Mouse (Mus musculus) urinary bladder, adult 18-20 months (tissue): ENCODE results near the gene Dlx2.

ENCODE experiments used
- DNase-seq, 2 experiments: peaks; one replicate each; pipeline ENCODE4 v3.0.0; 2022; ENCODE audit warnings: low spot score in 2 of 2, mixed read lengths in 2 of 2

Gene Dlx2

GRCm38 (mm10) chr2:71540611-71541417, 5.7 kb downstream of the Dlx2 start:
- DNase-seq: no peak

GRCm38 (mm10) chr2:71534242-71535052, 12.1 kb downstream of the Dlx2 start:
- no peak for DNase-seq

DNA sequence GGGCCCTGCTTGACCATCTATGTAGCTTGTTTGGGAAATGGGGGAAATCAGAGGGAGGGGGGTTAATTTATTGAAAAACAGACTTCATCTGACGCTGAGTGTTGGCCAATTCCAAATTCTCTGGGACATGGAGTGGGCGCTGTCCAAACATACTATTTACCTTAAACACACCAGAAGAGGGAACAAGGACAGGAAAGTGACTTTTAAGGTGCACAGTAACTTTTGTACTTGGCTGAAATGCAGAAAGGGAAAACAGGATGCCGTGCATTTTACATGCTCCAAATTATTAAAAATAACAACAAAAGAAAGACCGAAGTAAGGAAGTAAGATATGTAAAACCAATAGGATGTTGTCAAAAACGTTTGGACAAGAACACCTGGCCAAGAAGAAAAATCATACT, 13.5 kb downstream of the Dlx2 start:
- no peak for DNase-seq

DNA sequence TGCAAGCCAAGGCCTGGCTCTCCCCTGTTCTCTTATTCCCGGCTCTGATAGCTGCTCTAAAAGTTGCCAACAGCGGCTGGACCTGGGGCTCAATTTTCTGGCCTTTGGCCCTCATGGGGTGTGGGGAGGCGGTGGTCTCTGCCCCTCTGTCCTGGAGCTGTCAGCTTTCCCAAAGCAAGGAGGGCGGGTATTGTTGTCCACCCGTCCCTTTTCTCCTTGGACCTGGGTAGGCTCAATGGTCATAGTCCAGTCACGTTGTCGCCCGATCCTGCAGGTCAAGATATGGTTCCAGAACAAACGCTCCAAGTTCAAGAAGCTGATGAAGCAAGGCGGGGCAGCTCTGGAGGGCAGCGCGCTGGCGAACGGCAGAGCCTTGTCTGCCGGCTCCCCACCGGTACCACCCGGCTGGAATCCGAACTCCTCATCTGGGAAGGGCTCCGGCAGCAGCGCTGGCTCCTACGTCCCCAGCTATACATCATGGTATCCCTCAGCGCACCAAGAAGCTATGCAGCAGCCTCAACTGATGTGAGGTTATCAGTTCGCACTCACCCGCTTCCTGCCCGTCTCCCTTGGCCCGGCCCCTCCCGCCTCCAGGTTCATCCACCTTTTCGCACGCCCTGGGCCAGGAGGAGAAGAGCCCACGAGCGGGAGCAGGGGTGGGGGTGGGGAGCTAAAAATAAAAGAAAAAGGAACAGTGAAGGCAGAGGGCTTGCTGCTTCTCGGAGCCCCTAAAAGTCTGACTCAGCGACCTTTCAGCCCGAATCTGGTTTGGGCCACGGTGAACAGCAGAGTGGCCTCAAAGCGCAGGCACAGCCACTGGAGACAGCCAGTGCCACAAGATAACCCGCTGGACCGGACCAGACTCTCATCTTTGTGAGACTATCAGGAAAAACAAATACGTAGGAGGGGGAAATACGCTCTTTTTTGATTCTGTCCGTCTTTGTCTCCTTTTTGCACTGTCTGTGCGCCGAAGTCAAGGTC, 14.3 kb downstream of the Dlx2 start:
- no peak for DNase-seq

DNA sequence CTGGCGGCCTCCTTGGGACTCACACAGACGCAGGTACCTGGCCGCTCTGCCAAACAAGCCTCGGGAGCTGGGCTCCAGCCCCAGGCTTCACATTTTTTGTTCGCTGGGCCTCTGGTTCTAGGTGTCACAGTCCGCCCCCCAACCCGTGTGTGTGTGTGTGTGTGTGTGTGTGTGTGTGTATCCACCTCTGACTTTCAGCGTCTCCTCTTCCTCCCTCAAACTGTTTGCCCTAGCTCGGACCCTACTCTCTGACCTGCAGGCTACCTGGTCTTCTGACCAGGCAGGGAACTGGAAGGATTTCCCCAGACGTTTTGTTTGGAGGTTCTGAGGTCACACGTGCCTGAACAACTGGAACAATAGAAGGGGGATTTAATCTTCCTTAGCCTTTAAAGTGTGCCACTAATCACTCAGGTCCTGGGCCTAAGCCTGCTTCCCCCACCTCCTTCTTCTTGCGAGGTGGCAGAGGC, 15.4 kb downstream of the Dlx2 start:
- no peak for DNase-seq

DNA sequence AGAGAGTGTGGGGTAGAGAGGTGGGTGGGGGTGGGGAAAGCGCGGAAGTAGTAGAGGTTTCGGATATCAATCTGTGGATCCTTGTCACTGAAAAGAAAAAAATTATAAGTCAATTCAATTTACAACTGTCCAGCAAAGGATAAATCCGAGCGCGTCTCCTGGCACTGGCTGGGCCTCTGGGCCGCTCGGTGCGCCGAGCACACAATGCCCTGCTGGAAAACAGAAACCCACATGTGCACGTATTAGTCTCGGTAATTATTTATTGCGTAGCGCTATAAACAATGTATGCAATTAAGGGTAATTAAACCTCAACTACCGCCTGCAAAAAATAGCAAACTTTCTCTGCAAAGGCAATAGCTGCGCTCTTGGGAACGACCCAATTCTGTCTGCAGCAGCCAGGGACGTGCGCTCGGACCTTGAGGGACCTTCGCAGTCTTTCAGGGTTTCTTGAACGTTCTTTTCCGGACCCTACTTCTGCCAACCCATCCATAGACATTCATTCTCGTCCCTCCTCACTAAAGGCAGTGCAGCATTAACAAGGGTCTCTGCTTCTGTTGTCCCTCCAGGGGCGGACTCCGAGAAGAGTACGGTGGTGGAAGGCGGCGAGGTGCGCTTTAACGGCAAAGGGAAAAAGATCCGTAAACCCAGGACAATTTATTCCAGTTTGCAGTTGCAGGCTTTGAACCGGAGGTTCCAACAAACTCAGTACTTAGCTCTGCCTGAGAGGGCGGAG, 16.0 kb downstream of the Dlx2 start:
- DNase-seq: no peak

GRCm38 (mm10) chr2:71529511-71530351, 16.8 kb downstream of the Dlx2 start:
- DNase-seq: peak; percentile 53 to 57

- no peak for DNase-seq
These were observed 17.6 kb downstream of the Dlx2 start for GRCm38 (mm10) chr2:71528714-71529510.

DNA sequence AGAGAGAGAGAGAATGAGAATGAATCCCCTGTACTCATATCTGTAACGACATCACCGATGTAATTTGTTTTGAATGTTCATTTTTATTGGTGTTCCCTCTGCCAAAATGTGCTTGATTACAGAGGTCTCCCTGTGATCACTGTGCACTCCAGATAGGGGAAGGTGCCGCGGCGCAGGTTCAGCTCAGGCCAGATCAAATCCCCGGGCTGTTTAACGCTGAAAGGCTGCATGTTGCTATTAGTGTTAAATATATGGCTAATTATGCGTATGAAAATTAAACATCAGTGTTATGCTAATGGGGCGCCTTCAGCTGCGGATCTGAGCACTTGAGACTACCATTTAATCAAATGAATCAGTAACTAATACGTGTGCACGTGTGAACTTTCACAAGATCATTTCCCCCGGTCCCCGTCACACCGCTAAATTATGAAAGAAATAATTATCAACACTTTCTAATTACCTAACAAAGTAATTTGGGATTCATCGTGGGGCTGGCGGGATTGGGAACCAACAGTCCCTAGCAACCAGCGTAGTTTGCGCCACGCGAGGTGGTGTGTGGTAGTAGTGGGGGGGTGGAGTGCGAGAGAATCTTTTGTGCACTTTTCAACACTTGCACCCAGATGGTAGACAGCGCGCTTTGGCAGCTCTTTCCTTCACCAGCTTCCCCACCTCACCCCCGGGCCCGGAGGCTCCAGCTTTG, 18.4 kb downstream of the Dlx2 start, which contains the start of gene Dlx1:
Gene Dlx1, plus strand, starts transcription at position 100 of the 700 bp plus-strand sequence.
- DNase-seq: no peak

GRCm38 (mm10) chr2:71527323-71528013, 19.1 kb downstream of the Dlx2 start:
- no peak for DNase-seq

DNA sequence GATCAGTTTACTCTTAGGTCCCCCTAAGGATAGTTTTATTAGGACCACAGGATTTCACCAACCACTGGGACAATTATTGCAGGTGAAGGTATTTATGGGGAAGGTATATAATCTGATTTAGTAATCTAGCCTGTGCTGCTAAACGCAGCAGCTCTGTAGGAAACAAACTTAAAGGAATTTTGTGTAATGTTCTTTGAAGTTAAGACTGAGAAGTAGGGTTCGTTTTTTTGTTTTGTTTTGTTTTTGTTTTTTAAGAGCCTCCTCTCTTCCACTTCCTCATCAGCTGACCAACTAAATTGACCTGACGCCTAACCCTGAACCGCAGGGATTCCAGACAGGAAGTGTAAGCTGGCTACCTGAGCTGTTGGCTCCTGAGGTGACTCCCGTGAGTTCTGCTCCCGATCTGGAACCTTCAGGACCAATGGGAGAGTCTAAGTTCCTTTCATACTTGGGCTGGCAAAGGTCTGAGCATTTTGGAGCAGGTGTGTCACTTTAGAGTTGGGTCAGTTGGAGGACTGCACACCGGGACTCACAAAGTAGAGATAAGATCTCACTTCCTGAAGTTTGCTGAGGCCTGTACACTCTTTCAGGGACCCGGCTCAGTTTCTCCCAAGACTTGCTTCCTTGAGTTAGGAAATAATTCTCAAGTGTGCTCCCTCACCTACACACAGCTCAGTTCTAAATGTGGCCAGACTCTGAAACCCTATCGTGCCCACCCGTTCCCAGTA, 19.8 kb downstream of the Dlx2 start:
- no peak for DNase-seq

GRCm38 (mm10) chr2:71524763-71525162, 21.8 kb downstream of the Dlx2 start:
- no peak for DNase-seq

DNA sequence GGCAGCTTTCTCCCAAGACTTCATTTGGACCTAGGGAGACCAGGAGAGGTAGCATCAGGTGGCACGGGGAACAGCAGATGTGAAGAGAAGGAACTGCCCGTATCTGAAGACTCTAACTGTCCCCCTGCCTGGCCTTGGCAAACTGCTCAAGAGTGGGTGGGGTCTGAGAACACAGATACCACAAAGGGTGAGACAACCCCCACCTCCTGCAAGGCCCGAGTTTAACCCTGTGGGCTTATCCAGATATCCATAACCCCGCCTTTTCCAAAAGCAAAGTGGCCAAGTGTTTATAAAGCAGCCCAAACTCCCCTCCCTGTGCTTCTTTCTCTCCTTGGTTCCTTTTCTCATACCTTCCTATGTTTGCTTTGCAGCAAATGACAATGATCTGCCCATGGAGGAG, 23.1 kb downstream of the Dlx2 start:
- no peak for DNase-seq

- no peak for DNase-seq
These were observed 23.7 kb downstream of the Dlx2 start for GRCm38 (mm10) chr2:71522871-71523270.

GRCm38 (mm10) chr2:71517466-71518099, 29.0 kb downstream of the Dlx2 start:
- DNase-seq: no peak

GRCm38 (mm10) chr2:71516995-71517394, 29.6 kb downstream of the Dlx2 start:
- DNase-seq: no peak

GRCm38 (mm10) chr2:71512326-71512725, 34.2 kb downstream of the Dlx2 start:
- DNase-seq: no peak
